8 mouse cellular contexts compared by ENCODE assay signal in the genomic region with DNA sequence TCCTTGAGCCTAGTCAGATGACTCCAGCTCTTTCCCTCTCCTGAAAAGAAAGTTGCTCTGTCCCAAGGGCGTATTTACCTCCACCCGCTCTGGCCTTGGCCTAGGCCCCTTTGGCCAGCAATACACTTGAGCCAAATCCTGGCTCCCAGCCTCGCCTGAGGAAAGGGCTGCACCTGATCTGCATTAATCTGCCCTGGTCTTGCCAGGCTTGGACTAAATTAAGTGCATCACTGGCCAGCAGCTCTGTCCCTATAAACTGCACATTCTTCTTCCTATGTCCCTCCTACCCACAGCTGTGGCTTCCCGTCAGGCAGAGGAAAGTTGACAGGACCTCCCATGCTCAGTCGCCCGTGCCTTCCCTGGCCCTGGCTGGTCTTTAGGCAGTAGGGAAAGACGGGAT. TPM values are rescaled to one million over a fixed set of nuclear protein-coding genes. Genes with fewer than 3 reads are reported as not detected.
DNase-seq lines count a peak whose midpoint lies in the region; ATAC-seq lines count a peak whose summit lies in the region.

No protein-coding gene starts in this region.

- ATAC-seq in midbrain, embryonic 16.5 days, result no peak
- no peak for ATAC-seq in midbrain, embryonic 14.5 days (ENCODE audit: low FRiP score, low TSS enrichment)
- no peak for ATAC-seq in midbrain, embryonic 11.5 days (ENCODE audit: low FRiP score)

- H3K27ac ChIP-seq in midbrain, embryonic 16.5 days (ENCODE audit: low read length), result peak overlapping the region; percentile 26
- H3K27ac ChIP-seq in midbrain, embryonic 14.5 days (replicated peaks; ENCODE audit: low read depth, low read length), result no peak overlapping the region
- H3K27ac ChIP-seq in midbrain, embryonic 11.5 days (ENCODE audit: low read depth, low read length), result no peak overlapping the region

- DNase-seq in midbrain, embryonic 14.5 days, result no peak
- DNase-seq in cerebellum, postnatal 14 days, result peak; percentile 58 to 61
- DNase-seq in heart, postnatal 14 days, result peak; percentile 55 to 56
- peak; percentile 24 to 42 for DNase-seq in left cerebral cortex, postnatal 14 days (ENCODE audit: low spot score in 2 of 2)
- no peak for DNase-seq in thymus, postnatal 36 days
- DNase-seq in midbrain, embryonic 11.5 days (ENCODE audit: low spot score, missing footprints), result no peak
- no peak for DNase-seq in spleen, adult 12 weeks (ENCODE audit: low spot score)

- no peaks in the 10 kb centered on the region for H3K27me3 ChIP-seq in midbrain, embryonic 16.5 days (ENCODE audit: control insufficient read depth, insufficient read depth, low read depth, low read length)
- H3K27me3 ChIP-seq in midbrain, embryonic 14.5 days (ENCODE audit: control insufficient read depth, insufficient read depth, low read length), result no peaks in the 10 kb centered on the region
- H3K27me3 ChIP-seq in midbrain, embryonic 11.5 days (ENCODE audit: control insufficient read depth, insufficient read depth, low read length), result no peaks in the 10 kb centered on the region

- no peak overlapping the region for H3K4me2 ChIP-seq in midbrain, embryonic 16.5 days (ENCODE audit: low read length)
- no peak overlapping the region for H3K4me2 ChIP-seq in midbrain, embryonic 14.5 days (ENCODE audit: low read length)
- no peak overlapping the region for H3K4me2 ChIP-seq in midbrain, embryonic 11.5 days

- H3K4me1 ChIP-seq in midbrain, embryonic 16.5 days (ENCODE audit: control insufficient read depth, insufficient read depth, low read length), result no peaks in the 10 kb centered on the region; the same call in 1 of the 2 replicates
- no peaks in the 10 kb centered on the region for H3K4me1 ChIP-seq in midbrain, embryonic 14.5 days (ENCODE audit: control insufficient read depth, insufficient read depth, low read length)
- H3K4me1 ChIP-seq in midbrain, embryonic 11.5 days (ENCODE audit: control insufficient read depth, insufficient read depth, low read length), result no peaks in the 10 kb centered on the region

- H3K36me3 ChIP-seq in midbrain, embryonic 16.5 days (ENCODE audit: control insufficient read depth, insufficient read depth, low read length), result no peaks in the 10 kb centered on the region
- no peaks in the 10 kb centered on the region for H3K36me3 ChIP-seq in midbrain, embryonic 14.5 days (ENCODE audit: control insufficient read depth, insufficient read depth, low read length)
- H3K36me3 ChIP-seq in midbrain, embryonic 11.5 days (ENCODE audit: control insufficient read depth, insufficient read depth, low read length), result no peaks in the 10 kb centered on the region

- 55% methylated on average over 7 of the region's 7 CpGs for WGBS in midbrain, embryonic 16.5 days
- 38% methylated on average over 7 of the region's 7 CpGs for WGBS in midbrain, embryonic 14.5 days
- WGBS in midbrain, embryonic 11.5 days, result 68% methylated on average over 7 of the region's 7 CpGs

- no peak overlapping the region for H3K9ac ChIP-seq in midbrain, embryonic 16.5 days (ENCODE audit: low read depth, low read length)
- no peak overlapping the region for H3K9ac ChIP-seq in midbrain, embryonic 14.5 days (replicated peaks; ENCODE audit: low read length)
- H3K9ac ChIP-seq in midbrain, embryonic 11.5 days (ENCODE audit: low read length), result no peak overlapping the region

- H3K4me3 ChIP-seq in midbrain, embryonic 16.5 days (ENCODE audit: low read depth, low read length), result no peak overlapping the region
- no peak overlapping the region for H3K4me3 ChIP-seq in midbrain, embryonic 14.5 days (replicated peaks; ENCODE audit: low read depth, low read length)
- no peak overlapping the region for H3K4me3 ChIP-seq in midbrain, embryonic 11.5 days (ENCODE audit: low read depth, low read length)

- intact Hi-C loops in heart, postnatal 14 days (cut with DNase I), result no loop called here
- intact Hi-C loops in left cerebral cortex, postnatal 14 days (cut with DNase I), result no loop called here

- H3K9me3 ChIP-seq in midbrain, embryonic 16.5 days (replicated peaks; ENCODE audit: control insufficient read depth, low read length, poor library complexity, severe bottlenecking), result no peaks in the 10 kb centered on the region
- H3K9me3 ChIP-seq in midbrain, embryonic 14.5 days (ENCODE audit: control insufficient read depth, low read length), result no peaks in the 10 kb centered on the region
- H3K9me3 ChIP-seq in midbrain, embryonic 11.5 days (ENCODE audit: control insufficient read depth, low read length), result no peaks in the 10 kb centered on the region

RNA-seq across cellular contexts. Expression of gene Anxa11, which starts 36.1 kb away (rescaled TPM):
- 1.8 and 2.4 TPM in 2 replicates for polyA plus RNA-seq in midbrain, embryonic 16.5 days (2015; fragmentation: Nextera tagmentation; extraction: Ambion mirVana)
- polyA plus RNA-seq in midbrain, embryonic 14.5 days (2014; fragmentation: Nextera tagmentation; extraction: Ambion mirVana), result 0.42 and 2.4 TPM in 2 replicates
- total RNA-seq in heart, postnatal 14 days (2021), result 10 to 100 TPM; 69.9 to 78.1 TPM
- total RNA-seq in left cerebral cortex, postnatal 14 days (2021), result 10 to 100 TPM; 14.1 to 14.8 TPM
- 3.0 and 4.0 TPM in 2 replicates for polyA plus RNA-seq in midbrain, embryonic 11.5 days (2014; fragmentation: Nextera tagmentation; extraction: Ambion mirVana)

RNA-seq across cellular contexts. Expression of gene Zcchc24, which starts 37.0 kb away (rescaled TPM):
- 11.0 and 12.2 TPM in 2 replicates for polyA plus RNA-seq in midbrain, embryonic 16.5 days (2015; fragmentation: Nextera tagmentation; extraction: Ambion mirVana)
- polyA plus RNA-seq in midbrain, embryonic 14.5 days (2014; fragmentation: Nextera tagmentation; extraction: Ambion mirVana), result 8.1 and 13.6 TPM in 2 replicates
- total RNA-seq in heart, postnatal 14 days (2021), result 10 to 100 TPM; 47.6 to 48.3 TPM
- 10 to 100 TPM; 41.9 to 43.9 TPM for total RNA-seq in left cerebral cortex, postnatal 14 days (2021)
- 10.1 and 11.4 TPM in 2 replicates for polyA plus RNA-seq in midbrain, embryonic 11.5 days (2014; fragmentation: Nextera tagmentation; extraction: Ambion mirVana)

Comparison
In these comparisons a context has a peak if more than half of its experiments do, and no peak if none do; other contexts are left out.
1. DNase-seq: peak in cerebellum, postnatal 14 days (2 of 2), heart, postnatal 14 days (2 of 2) and left cerebral cortex, postnatal 14 days (2 of 2); none in midbrain, embryonic 14.5 days (single experiment), thymus, postnatal 36 days (0 of 2), midbrain, embryonic 11.5 days (single experiment) and spleen, adult 12 weeks (single experiment).